Mouse (Mus musculus) hematopoietic multipotent progenitor cell, adult 10-12 weeks (in vitro differentiated cells): ENCODE results near the gene Sav1. TPM values are rescaled to one million over a fixed set of nuclear protein-coding genes. Genes with fewer than 3 reads are reported as not detected.

Experiments used
- polyA plus RNA-seq: library from polyadenylated mRNA; stranded (reverse); fragments of >175 nt; gene quantifications from 2 replicates; pipeline ENCODE4 v1.2.3, GENCODE M21; 2012; ENCODE audit warnings: low replicate concordance

Gene Sav1
- polyA plus RNA-seq = 10.8 and 18.8 TPM in 2 replicates

GRCm38 (mm10) chr12:69986786-69987497, at the start of gene Sav1:
Sav1 (minus strand) TSS chr12:69987002.

Other genes with a start within 250 kb of the Sav1 start
- gene Cdkl1, start 195.7 kb downstream of the Sav1 start, polyA plus RNA-seq = 0.36 and 1.5 TPM in 2 replicates
- 0.83 and 1.1 TPM in 2 replicates for gene Atl1, start 94.4 kb downstream of the Sav1 start, polyA plus RNA-seq
- 5.7 and 8.4 TPM in 2 replicates for gene Map4k5, start 93.8 kb downstream of the Sav1 start, polyA plus RNA-seq
- 21.2 and 34.6 TPM in 2 replicates for gene Nin, start 126.7 kb upstream of the Sav1 start, polyA plus RNA-seq
- gene Abhd12b, start 167.1 kb upstream of the Sav1 start, polyA plus RNA-seq = not detected in 2 replicates
- 21.6 and 27.6 TPM in 2 replicates for gene Pygl, start 244.5 kb upstream of the Sav1 start, polyA plus RNA-seq